Mouse (Mus musculus) ES-E14 (cell line): ENCODE measurements around the gene Scn8a. TPM values are rescaled to one million over a fixed set of nuclear protein-coding genes. Genes with fewer than 3 reads are reported as not detected.

Source experiments
- DNase-seq: peaks from one replicate; pipeline ENCODE4 v3.0.0-alpha.2; 2013; ENCODE audit warnings: low read depth, low spot score
- H3K27ac ChIP-seq: 2 replicates; pipeline ENCODE4 v1.5.1; 2012; ENCODE audit warnings: low read depth, mild to moderate bottlenecking, low read length, moderate library complexity, mixed read lengths; ENCODE audit not compliant: poor library complexity, insufficient read depth, severe bottlenecking
- H3K36me3 ChIP-seq: 2 replicates; pipeline ENCODE4 v1.6.1; 2012; ENCODE audit warnings: mild to moderate bottlenecking, low read length, moderate library complexity, mixed read lengths; ENCODE audit not compliant: control insufficient read depth, poor library complexity, insufficient read depth, severe bottlenecking
- H3K4me1 ChIP-seq, 2 experiments: fragments of 150-350 bp in 1 of 2; sonication (generic) in 1 of 2; 2 replicates each; pipeline ENCODE4 v1.6.1; 2012; ENCODE audit warnings: low read length in 2 of 2, mild to moderate bottlenecking in 1 of 2, mixed read lengths in 1 of 2; ENCODE audit not compliant: control insufficient read depth in 2 of 2, insufficient read depth in 2 of 2, poor library complexity in 1 of 2
- H3K4me3 ChIP-seq, 2 experiments: fragments of 150-350 bp in 1 of 2; sonication (generic) in 1 of 2; 2 replicates each; pipeline ENCODE4 v1.5.1; 2012; ENCODE audit warnings: low read length in 2 of 2, low read depth in 1 of 2, mild to moderate bottlenecking in 1 of 2, mixed read lengths in 1 of 2; ENCODE audit not compliant: insufficient read depth in 1 of 2, poor library complexity in 1 of 2, severe bottlenecking in 1 of 2
- H3K9ac ChIP-seq: 2 replicates; pipeline ENCODE4 v1.6.1; 2012; ENCODE audit warnings: low read depth, mild to moderate bottlenecking, low read length, mixed read lengths; ENCODE audit not compliant: poor library complexity, insufficient read depth, severe bottlenecking
- H3K9me3 ChIP-seq: fragments of 150-350 bp; sonication (generic); 2 replicates; pipeline ENCODE4 v1.6.1; 2012; ENCODE audit warnings: low read depth, mild to moderate bottlenecking, low read length; ENCODE audit not compliant: control insufficient read depth, insufficient read depth
- CHD2 ChIP-seq: IDR thresholded peaks from 2 replicates; pipeline ENCODE4 v1.6.1; 2014; ENCODE audit warnings: mild to moderate bottlenecking, low read depth, low read length, inconsistent platforms
- HCFC1 ChIP-seq: IDR thresholded peaks from 2 replicates; pipeline ENCODE4 v1.6.1; 2012; ENCODE audit warnings: low read length, inconsistent platforms, borderline replicate concordance; ENCODE audit not compliant: insufficient read depth
- MAFK ChIP-seq: IDR thresholded peaks from 2 replicates; pipeline ENCODE4 v1.6.1; 2014; ENCODE audit warnings: mild to moderate bottlenecking, low read depth, low read length, inconsistent platforms; ENCODE audit not compliant: insufficient read depth
- ZC3H11A ChIP-seq: IDR thresholded peaks from 2 replicates; pipeline ENCODE4 v1.6.1; 2012; ENCODE audit warnings: low read depth, mild to moderate bottlenecking, inconsistent platforms, low read length, borderline replicate concordance
- ZNF384 ChIP-seq: IDR thresholded peaks from 2 replicates; pipeline ENCODE4 v1.6.1; 2012; ENCODE audit warnings: low read depth, low read length, inconsistent platforms
- in situ Hi-C, 2 experiments: fragments of 600-800 bp; cut with MboI; formaldehyde crosslinking; loops; one replicate each; pipeline ENCODE4 v1.15.1; 2025; ENCODE audit warnings: low sequenced_read_pairs in 2 of 2, inconsistent platforms in 1 of 2; ENCODE audit not compliant: unreplicated experiment in 2 of 2
- total RNA-seq: library from RNA; depleted of rRNA; stranded (reverse); fragments of 300-350 nt; gene quantifications from 2 replicates; pipeline ENCODE4 v1.2.3, GENCODE M21; 2012

Scn8a gene
- total RNA-seq, 1 experiment = 6.1 TPM

GRCm38 (mm10) chr15:100930477-100930876 lies 60.8 kb downstream of the Scn8a start:
- no peaks in the 10 kb centered on the region; the same call in 1 of the 2 replicates for H3K36me3 ChIP-seq
- H3K9me3 ChIP-seq = no peaks in the 10 kb centered on the region
- H3K9ac ChIP-seq = no peak overlapping the region
- H3K27ac ChIP-seq = no peak overlapping the region
- no peak for DNase-seq
- H3K4me1 ChIP-seq = no peaks in the 10 kb centered on the region
- TF ChIP-seq CHD2 (no peak), ZNF384 (no peak)
- in situ Hi-C loops = no loop called here
- no peak overlapping the region for H3K4me3 ChIP-seq

- in situ Hi-C loops = no loop called here
- no peak for DNase-seq
- no peak overlapping the region for H3K9ac ChIP-seq
- H3K4me1 ChIP-seq = no peaks in the 10 kb centered on the region
- no peaks in the 10 kb centered on the region for H3K9me3 ChIP-seq
- H3K4me3 ChIP-seq = 0 out of 4 replicates have a peak overlapping the region, but pooled peaks of 1 of the 2 experiments have one; percentile 7
- H3K27ac ChIP-seq = no peak overlapping the region
- TF ChIP-seq ZNF384 (no peak), ZC3H11A (no peak), CHD2 (no peak), HCFC1 (no peak), MAFK (no peak)
- no peaks in the 10 kb centered on the region for H3K36me3 ChIP-seq
Measured at GRCm38 (mm10) chr15:100936176-100936575, 66.5 kb downstream of the Scn8a start.

- H3K4me3 ChIP-seq = no peak overlapping the region
- TF ChIP-seq CHD2 (no peak), ZC3H11A (no peak), HCFC1 (no peak), MAFK (no peak), ZNF384 (no peak)
- H3K27ac ChIP-seq = no peak overlapping the region; the same call in 1 of the 2 replicates
- H3K9ac ChIP-seq = no peak overlapping the region
- in situ Hi-C loops = no loop called here
- peaks cover 0 to 4% of the 10 kb centered on the region in 2 experiments; a peak in 1 of 4 replicates for H3K4me1 ChIP-seq
- no peaks in the 10 kb centered on the region for H3K9me3 ChIP-seq
- no peak for DNase-seq
- H3K36me3 ChIP-seq = no peaks in the 10 kb centered on the region
Measured at GRCm38 (mm10) chr15:100948383-100948782, 78.7 kb downstream of the Scn8a start.

GRCm38 (mm10) chr15:100949169-100949568 lies 79.5 kb downstream of the Scn8a start:
- TF ChIP-seq HCFC1 (no peak), ZC3H11A (no peak), MAFK (no peak), ZNF384 (no peak), CHD2 (no peak)
- in situ Hi-C loops = no loop called here
- no peaks in the 10 kb centered on the region for H3K36me3 ChIP-seq
- no peaks in the 10 kb centered on the region for H3K9me3 ChIP-seq
- DNase-seq = no peak
- H3K9ac ChIP-seq = no peak overlapping the region
- no peak overlapping the region for H3K4me3 ChIP-seq
- H3K4me1 ChIP-seq = peaks cover 0 to 4% of the 10 kb centered on the region in 2 experiments; a peak in 1 of 4 replicates
- no peak overlapping the region for H3K27ac ChIP-seq

GRCm38 (mm10) chr15:100951491-100951890 lies 81.8 kb downstream of the Scn8a start:
- DNase-seq = no peak
- H3K4me3 ChIP-seq = no peak overlapping the region
- no peaks in the 10 kb centered on the region for H3K36me3 ChIP-seq
- TF ChIP-seq ZNF384 = no peak
- no peak for TF ChIP-seq HCFC1
- TF ChIP-seq MAFK = no peak
- TF ChIP-seq ZC3H11A = no peak
- no peak for TF ChIP-seq CHD2
- H3K4me1 ChIP-seq = no peaks in the 10 kb centered on the region
- H3K9me3 ChIP-seq = no peaks in the 10 kb centered on the region
- no peak overlapping the region for H3K27ac ChIP-seq
- no peak overlapping the region for H3K9ac ChIP-seq
- in situ Hi-C loops = no loop called here
